Mouse (Mus musculus): ENCODE measurements around the gene Utrn.

DNA sequence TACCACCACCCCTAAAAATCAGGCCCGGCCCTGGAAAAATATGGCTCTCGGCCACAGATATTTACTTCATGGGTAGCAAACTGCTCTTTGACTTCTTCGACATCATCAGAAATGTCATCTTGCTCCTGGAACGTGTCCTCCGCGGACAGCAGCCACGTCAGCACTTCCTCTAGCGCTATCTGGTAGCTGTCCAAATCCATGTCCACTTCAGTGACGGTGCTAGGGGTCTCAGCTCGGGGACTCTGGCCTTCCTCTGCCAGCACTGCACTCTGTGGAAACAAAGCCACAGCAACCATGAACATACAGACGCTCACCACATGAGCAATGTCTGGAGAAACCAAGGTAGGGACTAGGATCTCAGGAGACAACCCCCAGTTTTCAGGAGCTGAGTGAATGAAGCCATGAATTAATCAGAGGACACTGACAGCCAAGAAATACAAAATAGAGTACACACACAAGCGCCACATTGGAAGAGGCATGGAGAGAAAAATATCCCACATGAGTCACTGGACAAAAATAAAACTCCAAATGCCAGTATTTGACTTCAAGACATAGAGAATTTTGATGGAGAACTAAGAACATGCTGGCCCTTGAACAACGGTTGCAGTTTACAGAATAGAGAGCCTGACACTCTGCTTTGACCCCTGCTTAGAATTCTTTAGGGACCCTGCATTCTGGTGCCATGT, 129.7 kb downstream of the Utrn start:
- no peak for TF ChIP-seq CTCF (IDR thresholded peaks at IDR 0.05; ENCODE audit: control insufficient read depth, insufficient read depth, low read length)
- no peak for TF ChIP-seq POLR2A (IDR thresholded peaks at IDR 0.05; ENCODE audit: borderline replicate concordance, control insufficient read depth, low read depth, low read length)
